Mouse (Mus musculus) megakaryocyte progenitor cell, adult 5-6 weeks (primary cell): Measurements from ENCODE around the gene Nfe2l1. TPM values are rescaled to one million over a fixed set of nuclear protein-coding genes. Genes with fewer than 3 reads are reported as not detected.
A peak's percentile ranks its signal among the peaks of the same experiment; 100 is the strongest.
"Not testable (repeated sequence)": the region's sequence is repeated elsewhere in the genome, so short reads cannot be mapped to it uniquely, and the experiment has no call there.

Experiments used
- ATAC-seq: replicated peaks from 2 replicates; pipeline ENCODE4 v1.8.0; 2016; ENCODE audit warnings: mild to moderate bottlenecking, moderate TSS enrichment, inconsistent platforms; ENCODE audit not compliant: poor library complexity
- total RNA-seq, 2 experiments: library from RNA; stranded (forward) in 1 of 2; stranded (reverse) in 1 of 2; fragments of 157-497, 149-512 nt in 1 of 2; fragments of 200-1000 nt in 1 of 2; gene quantifications; 2 replicates each; pipeline versions ENCODE4 v1.2.3 to v1.2.4; 2015 to 2017

The Nfe2l1 gene
- total RNA-seq, 2 experiments from 2014 or later, result 39.0 to 42.5 TPM

DNA sequence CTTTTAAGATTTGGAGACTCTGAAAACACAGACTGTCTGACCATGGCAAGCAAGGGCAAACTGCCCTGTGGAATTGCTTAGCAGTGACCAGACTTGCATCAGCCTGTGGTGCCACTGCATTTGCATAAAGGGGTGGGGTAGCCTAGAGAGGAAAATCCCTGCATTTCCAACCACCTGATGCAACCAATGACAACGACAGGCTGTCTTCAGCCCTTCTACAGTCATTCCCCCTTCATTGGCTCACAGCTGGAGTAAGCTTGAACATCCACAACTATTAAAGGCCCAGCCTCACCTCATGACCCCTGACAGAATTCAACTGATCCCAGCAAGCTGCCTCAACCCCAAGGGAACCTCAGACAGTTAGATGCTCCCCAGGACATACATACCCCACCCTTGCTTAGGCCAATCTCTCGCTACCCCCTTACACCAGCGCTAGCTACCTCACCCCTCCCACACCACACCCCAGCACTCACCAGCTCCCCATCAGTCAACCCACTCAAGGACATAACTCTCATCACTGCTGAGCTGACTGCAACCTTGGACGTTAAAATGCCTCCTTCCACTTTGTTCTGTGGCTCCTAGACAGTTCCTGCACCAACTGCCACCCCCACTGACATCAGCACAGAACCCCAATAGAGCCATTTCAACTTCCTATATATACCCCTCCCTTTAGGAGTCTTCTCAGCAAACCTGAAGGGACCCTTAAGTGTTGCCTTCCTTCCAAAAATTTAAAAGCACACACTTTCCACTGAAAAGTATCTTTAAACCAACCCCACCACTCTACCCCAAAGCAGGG lies 6.9 kb downstream of the Nfe2l1 start:
- peak; percentile 30 for ATAC-seq

DNA sequence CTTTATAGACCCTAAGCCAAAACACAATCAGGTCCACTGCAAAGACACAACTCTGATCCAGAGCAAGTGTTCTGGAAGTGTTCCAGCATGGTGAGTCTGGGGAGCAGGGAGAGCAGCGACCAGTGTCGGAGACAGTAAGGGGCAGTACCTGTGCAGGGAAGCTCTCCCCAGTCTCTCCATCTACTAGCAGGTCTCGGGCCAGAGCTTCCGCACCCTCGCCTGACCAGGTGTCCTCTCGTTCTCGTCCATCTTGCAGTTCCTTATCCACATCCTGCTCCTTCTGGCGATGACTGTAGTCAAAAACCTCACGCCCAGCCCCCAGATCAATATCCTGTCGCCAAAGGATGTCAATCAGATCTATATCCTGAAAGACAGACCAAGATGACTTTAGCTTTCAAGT lies 7.8 kb downstream of the Nfe2l1 start:
- ATAC-seq, result no peak

DNA sequence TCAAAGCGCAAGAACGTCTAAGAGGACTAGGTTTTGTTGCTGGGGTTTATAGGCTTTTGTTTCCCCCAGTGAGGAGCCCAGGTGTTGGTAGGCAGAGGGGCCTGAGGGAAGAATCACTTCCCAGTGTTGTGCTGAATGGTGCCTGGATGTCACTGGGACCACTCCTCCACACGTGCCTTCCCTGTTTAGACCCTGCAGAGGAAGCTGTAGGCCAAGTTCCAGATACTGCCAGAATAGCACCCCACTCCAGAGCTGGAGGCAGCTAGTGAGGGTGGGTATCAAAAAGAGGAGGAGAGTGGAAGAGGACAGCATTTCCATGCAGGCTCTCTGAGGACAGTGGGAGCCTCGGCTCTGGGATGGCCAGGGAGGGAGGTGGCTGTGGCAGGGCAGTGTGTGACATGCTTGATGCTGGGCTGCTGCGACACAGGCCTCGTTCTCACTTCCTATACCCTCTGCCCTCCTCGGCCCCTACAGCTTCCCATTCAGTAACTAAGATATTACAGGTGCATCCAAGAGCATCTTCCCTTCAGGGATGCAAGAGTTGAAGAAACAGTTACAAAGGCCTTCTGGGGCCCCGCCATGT lies 11.5 kb downstream of the Nfe2l1 start:
- no peak for ATAC-seq

DNA sequence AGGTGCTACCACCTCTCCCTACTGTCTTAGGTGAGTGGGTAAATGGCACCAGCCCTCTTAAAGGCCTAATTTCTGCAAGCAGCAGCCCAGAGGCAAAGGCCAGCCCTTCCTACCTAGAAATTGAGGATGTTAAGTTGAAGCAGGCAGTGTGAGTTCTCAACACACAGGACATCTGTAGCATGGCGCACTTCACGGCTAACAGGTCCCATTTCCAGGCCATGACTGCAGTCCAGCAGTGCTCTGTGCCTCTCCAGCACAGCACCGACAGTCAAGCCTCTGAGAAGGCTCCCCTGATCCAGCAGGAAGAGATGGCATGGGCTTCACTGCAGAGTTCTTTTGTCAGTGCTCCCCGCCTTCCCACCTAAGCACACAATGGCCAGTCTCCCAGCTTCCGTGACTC lies 12.8 kb downstream of the Nfe2l1 start:
- ATAC-seq, result no peak

DNA sequence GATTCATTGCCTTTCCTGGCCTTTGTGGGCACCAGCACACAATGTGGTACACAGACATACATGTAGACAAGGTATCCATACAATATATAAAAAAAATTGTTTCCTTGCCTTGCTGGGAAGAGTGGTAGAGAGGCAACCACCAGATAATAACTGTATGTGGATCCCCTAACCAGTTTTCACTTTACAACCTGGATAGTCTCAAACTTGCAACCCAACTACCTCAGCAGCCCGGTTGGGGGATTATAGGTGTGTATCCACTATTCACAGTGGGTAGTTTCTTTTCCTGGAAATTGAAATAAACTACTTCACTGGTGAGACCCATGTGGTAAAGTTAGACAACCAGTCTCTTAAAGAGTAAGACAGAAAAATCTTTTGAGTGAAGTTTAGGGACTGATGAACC lies 13.3 kb downstream of the Nfe2l1 start:
- ATAC-seq, result no peak

DNA sequence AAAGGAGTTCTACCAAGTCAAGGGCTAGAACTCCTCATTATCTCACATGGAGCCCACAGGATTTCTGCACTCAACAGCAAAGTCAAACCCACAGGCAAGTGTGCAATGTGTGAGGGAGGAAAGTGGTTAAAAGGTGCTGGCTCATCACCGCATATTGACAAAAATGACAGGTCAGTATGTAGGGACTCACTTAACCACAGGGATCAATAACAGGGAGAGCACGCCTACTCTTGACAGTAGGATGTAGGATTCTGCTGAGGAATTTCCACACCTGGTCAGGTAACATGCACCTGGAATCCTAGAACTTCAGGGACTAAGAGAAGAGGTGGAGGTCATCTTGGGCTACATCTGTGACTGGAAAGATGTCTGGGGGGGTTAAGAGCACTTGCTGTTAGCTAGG lies 13.9 kb downstream of the Nfe2l1 start:
- no peak for ATAC-seq

DNA sequence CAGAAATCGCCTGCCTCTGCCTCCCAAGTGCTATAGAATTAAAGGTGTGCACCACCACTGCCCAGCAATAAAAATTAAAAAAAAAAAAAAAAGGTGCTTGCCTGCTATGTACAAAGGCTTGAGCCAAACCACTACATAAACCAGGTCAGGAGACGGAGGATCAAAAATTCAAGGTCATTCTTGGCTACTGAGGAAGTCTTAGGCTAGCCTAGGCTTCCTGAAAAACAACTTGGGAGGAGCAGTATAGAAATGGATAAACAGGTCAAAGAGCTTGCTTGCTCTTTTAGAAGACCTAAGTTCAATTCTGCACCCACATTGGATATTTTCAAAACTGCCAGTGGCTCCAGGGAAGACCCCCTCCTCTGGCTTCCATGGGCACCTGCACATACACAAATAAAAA lies 15.3 kb downstream of the Nfe2l1 start:
- ATAC-seq, result no peak

DNA sequence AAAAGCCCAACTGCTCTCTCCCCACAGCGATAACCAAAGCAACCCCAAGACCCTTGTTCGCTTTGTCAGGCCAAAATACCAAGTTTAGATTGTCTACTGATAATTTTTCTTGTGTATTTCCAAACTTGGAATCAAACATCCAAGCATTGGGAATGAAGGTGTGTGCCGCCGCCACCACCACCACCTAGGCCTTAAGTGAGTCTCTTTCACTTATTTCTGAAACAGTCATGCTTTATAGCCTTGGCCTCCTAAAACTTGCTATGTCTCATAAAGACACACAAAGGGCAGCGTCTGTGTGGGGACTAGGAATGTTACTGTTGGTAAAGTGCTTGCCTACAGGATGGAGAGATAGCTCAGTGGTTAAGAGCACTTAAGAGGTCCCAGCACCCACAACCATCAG lies 15.8 kb downstream of the Nfe2l1 start:
- no peak for ATAC-seq

DNA sequence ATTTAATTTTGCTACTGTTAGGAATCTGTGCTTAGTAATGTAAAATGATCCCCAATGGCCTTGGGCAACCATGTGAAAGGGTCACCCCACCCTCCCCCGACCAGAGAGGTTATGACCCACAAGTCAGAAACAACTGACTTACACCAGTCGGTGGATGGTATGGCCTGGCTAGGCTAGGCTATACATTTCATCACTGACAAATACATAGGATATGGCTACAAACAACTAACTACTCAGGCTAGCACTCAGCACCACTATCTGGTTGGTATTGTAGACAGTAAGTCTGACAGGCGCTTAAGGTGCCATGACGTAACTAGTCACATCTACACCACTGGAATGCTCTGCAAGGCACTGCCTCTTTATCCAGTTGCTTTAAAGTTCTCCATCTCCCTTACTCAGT lies 16.3 kb downstream of the Nfe2l1 start:
- no peak for ATAC-seq

DNA sequence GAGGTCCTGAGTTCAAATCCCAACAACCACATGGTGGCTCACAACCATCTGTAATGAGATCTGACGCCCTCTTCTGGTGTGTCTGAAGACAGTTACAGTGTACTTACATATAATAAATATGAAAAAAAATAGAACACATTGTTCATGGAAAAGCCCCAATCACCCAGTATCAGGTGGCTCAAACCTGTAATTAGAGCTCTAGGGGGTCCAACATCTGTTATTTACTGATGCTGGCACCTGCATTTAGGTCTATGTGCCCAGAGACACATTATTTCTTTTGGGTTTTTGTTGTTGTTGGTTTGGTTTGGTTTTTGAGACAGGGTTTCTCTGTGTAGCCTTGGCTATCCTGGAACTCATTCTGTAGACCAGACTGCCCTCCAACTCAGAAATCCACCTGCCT lies 18.6 kb downstream of the Nfe2l1 start:
- not testable (repeated sequence) for ATAC-seq

DNA sequence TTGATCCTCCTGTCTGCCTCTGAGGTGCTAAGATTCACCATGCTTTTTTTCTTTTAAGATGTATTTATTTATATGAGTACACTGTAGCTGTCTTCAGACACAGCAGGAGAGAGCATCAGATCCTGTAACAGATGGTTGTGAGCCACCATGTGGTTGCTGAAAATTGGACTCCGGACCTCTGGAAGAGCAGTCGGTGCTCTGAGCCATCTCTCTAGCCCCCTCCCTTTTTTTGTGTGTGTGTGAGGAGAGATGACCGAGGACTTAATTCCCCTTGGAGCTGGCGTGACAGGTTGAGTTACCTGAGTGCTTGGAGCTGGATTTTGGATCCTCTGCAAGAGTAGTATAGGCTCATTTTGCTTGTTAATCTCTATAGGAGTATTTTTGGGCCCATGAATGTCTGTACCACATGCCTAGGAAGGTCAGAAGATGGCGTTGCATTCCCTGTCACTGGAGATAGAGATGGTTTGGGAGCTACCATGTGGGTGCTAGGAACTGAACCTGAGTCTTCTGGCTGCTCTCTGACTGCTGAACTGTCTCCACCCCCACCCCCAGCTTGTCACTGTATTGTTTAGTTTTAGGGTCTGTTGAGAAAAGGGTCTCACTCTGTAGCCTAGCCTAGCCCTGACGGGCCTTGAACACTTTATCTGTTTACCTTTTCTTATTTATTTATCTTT lies 20.1 kb downstream of the Nfe2l1 start:
- ATAC-seq, result no peak

DNA sequence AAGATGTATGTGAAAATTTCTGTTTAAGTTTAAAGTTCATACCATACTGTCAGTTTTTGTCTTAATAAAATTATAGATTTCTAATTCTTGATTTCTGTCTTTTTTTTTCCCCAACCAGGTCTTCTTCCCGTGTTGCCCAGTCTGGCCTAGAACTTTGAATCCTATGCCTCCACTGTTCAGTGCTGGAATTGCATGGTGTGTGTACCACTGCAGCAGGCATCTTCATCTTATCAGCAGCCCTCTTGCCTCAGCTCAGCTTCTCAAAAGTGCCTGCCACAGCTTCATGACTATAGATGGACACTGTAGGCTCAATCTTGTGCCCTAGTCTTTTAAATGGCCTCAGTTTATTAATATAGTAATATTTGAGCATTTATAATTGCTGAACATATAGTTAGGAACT lies 21.7 kb downstream of the Nfe2l1 start:
- peak; percentile 85 for ATAC-seq

DNA sequence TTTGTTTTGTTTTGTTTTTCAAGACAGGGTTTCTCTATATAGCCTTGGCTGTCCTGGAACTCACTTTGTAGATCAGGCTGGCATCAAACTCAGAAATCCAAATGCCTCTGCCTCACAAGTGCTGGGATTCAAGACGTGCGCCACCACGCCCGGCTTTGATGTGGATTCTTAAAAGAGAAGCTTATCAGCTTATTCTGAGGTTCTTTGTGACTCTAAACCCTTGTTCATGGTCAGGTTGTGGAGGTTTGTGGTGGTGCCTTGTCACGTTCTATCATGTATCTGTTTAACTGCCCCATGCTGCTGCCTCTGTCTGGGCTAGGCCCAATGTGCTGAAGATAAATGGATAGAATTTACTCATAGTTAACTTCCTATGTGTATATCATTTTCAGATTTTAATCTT lies 24.2 kb downstream of the Nfe2l1 start:
- ATAC-seq, result no peak

DNA sequence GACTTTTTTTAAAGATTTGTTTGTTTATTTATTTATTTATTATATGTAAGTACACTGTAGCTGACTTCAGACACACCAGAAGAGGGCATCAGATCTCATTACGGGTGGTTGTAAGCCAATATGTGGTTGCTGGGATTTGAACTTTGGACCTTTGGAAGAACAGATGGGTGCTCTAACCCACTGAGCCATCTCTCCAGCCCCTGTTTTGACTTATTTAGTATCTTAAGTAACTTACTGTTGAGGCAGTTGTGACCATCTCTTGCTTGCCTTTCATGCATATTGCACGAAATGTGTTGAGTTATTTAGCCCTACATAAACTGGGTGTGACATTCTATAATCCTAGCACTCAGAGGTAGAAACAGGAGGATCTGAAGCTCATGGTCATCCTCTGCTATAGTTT lies 30.3 kb downstream of the Nfe2l1 start:
- no peak for ATAC-seq

DNA sequence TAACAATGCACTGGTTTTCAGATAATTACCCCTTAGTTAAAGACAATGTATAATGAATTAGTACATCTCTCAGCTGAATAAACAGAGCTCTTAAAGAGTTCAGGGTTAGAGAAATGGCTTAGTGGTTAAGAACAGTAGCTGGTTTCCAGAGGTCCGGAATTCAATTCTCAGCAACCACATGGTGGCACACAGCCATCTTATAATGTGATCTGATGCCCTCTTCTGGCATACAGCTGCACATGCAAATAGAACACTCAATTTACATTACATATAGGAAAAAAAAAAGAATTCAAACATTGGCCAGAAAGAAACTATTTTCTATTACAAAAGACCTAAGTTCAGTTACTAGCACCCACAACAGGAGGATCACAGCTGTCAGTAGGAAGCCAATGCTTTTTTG lies 33.2 kb downstream of the Nfe2l1 start:
- ATAC-seq, result peak; percentile 57

DNA sequence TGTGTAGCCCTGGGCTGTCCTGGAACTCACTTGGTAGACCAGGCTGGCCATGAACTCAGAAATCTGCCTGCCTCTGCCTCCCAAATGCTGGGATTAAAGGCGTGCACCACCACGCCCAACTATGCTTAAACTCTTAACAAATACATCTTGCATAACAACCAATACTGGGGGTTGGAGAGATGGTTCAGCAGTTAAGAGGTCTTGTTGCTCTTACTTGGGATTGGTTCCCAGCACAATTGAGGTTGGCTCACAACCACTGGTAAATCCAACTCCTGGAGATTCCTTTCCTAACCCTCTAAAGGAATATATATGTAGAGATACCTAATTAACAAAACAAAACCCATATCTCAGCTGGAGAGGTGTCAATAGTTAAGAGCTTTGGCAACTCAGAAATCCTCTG lies 33.7 kb downstream of the Nfe2l1 start:
- ATAC-seq, result no peak

DNA sequence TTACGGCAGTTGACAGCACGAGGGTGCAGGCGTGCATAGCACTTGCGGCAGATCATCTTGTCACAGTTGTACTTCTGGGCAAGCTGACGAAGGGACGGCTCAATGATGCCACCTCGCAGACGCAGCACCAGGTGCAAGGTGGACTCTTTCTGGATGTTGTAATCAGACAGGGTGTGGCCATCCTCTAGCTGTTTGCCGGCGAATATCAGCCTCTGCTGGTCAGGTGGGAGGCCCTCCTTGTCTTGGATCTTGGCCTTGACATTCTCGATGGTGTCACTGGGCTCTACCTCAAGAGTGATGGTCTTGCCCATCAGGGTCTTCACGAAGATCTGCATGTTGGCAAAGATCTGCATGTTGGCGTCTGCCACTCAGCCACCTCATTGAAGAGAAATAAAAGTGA lies 34.3 kb downstream of the Nfe2l1 start:
- no peak for ATAC-seq

DNA sequence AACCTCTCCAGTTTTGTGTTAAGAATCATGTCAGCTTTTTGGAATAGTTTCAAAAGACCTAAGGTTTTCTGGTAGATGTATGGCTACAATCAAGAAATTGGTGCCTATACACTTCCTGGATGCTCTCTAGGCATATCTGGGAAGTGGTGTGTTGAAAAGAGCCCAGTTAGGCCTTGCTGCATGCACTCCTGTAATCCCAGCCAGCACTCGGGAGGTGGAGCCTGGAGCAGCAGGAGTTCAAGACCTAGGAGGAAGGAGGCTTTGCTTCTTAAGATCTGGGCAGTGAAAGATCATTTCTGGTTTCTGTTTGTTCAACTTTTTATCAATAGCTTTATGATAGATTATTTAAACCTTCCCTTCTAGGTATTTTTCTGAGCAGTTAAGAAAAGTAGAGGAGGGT lies 39.1 kb downstream of the Nfe2l1 start:
- ATAC-seq, result no peak

DNA sequence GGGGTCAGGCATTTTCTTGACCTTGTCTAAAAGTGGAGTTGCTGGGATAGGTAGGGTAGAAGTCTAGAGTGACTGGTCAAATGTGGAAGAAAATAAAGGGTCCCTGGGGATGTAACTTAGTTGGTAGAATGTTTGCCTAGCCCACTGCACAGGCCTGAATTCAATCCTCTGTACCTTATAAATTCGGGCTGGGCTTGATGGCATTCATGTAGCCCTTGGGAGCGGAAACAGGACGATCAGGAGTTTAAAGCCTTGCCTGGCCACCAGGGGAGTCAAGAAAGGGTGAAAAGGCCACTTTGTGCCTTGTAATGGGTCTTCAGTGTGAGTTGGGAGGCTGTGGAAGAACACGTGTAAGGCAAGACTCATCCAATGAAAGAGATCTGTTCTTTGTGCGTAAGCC lies 39.8 kb downstream of the Nfe2l1 start:
- peak; percentile 44; the same call in 1 of the 2 replicates for ATAC-seq

DNA sequence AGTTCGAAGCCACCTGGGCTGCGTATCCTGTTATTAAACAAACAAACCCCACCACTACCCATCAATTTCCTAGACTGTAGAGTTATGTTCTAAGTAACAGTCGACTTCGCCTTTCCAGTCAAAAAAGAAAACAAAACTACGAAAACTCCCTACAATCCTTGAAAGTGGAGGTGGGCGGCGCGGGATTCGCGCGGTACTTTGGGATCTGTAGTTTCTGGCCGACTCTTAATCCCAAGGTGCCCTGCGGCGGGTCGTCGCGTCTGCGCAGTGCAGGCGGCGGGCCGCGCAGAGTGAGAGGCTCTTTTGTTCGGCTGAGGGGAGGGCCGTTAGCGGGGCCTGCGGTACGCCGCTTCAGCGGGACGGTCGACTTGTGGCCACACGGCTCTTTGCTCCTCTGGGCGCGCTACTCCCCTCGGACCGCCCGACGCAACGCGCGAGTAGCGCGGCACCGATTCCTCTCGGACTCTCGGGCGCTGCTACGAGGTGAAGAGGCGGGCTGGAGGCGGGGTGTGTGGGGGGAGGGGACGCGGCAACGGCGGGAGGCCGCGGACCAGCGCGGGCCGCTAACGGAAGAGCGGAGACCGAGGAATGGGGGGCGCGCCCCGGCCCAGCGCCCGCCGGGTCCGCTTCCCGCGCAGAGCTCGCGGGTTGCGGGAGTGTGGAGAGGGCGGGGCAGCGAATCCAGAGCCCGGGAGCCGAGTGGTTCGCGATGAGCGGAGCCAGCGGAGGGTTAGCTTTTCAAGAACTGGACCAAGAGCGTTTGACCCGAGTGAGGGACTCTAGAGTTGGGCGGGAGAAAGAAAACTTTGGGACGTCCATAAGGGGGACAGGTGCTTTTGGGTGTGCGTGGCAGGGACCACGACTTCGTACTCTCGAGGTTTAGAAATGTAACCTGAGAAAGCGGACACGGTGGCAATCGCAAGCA lies 40.6 kb downstream of the Nfe2l1 start, which contains the start of gene Cbx1:
TSS of gene Cbx1 (plus strand) at position 257 of the 925 bp plus-strand sequence.
- peak; percentile 92 for ATAC-seq
